ENCODE assay signal across 8 mouse cellular contexts in genomic region chr8:60859605-60860004, GRCm38 (mm10). TPM values are rescaled to one million over a fixed set of nuclear protein-coding genes. Genes with fewer than 3 reads are reported as not detected.
A peak's percentile ranks its signal among the peaks of the same experiment; 100 is the strongest.
DNase-seq lines count a peak whose midpoint lies in the region; ATAC-seq and TF ChIP-seq lines count a peak whose summit lies in the region.

No protein-coding gene starts in this region.

- H3K36me3 ChIP-seq in heart, embryonic 14.5 days (ENCODE audit: control insufficient read depth, insufficient read depth, low read length), result no peaks in the 10 kb centered on the region
- no peaks in the 10 kb centered on the region for H3K36me3 ChIP-seq in G1E (replicated peaks)
- H3K36me3 ChIP-seq in liver, embryonic 16.5 days (ENCODE audit: control insufficient read depth, insufficient read depth), result no peaks in the 10 kb centered on the region

- no peak overlapping the region; a peak in 1 of 4 replicates for H3K27ac ChIP-seq in heart, embryonic 14.5 days (replicated peaks in 1 of 2; ENCODE audit: control insufficient read depth in 1 of 2, insufficient read depth in 1 of 2, low read depth in 2 of 2, low read length in 2 of 2)
- peak overlapping the region; percentile 96 for H3K27ac ChIP-seq in liver, embryonic 16.5 days (ENCODE audit: low read length)

- WGBS in heart, embryonic 14.5 days, result 41% methylated on average over 9 of the region's 9 CpGs
- 20% methylated on average over 9 of the region's 9 CpGs for WGBS in liver, embryonic 16.5 days (ENCODE audit: insufficient replicate concordance)

- TF ChIP-seq CTCF in G1E (IDR thresholded peaks at IDR 0.05; ENCODE audit: low read depth, low read length), result no peak

- no peaks in the 10 kb centered on the region for H3K27me3 ChIP-seq in heart, embryonic 14.5 days (ENCODE audit: control insufficient read depth, insufficient read depth, low read length)
- no peaks in the 10 kb centered on the region for H3K27me3 ChIP-seq in G1E (ENCODE audit: insufficient read depth, low read length)
- no peaks in the 10 kb centered on the region for H3K27me3 ChIP-seq in liver, embryonic 16.5 days (ENCODE audit: control insufficient read depth, insufficient read depth, low read depth, low read length)

- no peak overlapping the region for H3K9ac ChIP-seq in heart, embryonic 14.5 days (ENCODE audit: low read length)
- H3K9ac ChIP-seq in liver, embryonic 16.5 days (ENCODE audit: low read depth, low read length), result peak overlapping the region; percentile 13; the same call in 1 of the 2 replicates

- no peak overlapping the region for H3K4me3 ChIP-seq in heart, embryonic 14.5 days (ENCODE audit: control insufficient read depth in 1 of 2, insufficient read depth in 1 of 2, low read depth in 1 of 2, low read length in 2 of 2)
- peak overlapping the region; percentile 61; the same call in 1 of the 2 replicates for H3K4me3 ChIP-seq in G1E (ENCODE audit: low read depth, low read length)
- no peak overlapping the region for H3K4me3 ChIP-seq in liver, embryonic 16.5 days (ENCODE audit: low read depth, low read length)

- H3K9me3 ChIP-seq in heart, embryonic 14.5 days (ENCODE audit: control insufficient read depth, low read length), result no peaks in the 10 kb centered on the region
- no peaks in the 10 kb centered on the region for H3K9me3 ChIP-seq in G1E (replicated peaks)
- no peaks in the 10 kb centered on the region for H3K9me3 ChIP-seq in liver, embryonic 16.5 days (replicated peaks; ENCODE audit: control insufficient read depth, low read length)

- H3K4me1 ChIP-seq in heart, embryonic 14.5 days (ENCODE audit: control insufficient read depth in 2 of 2, insufficient read depth in 2 of 2, low read length in 2 of 2), result peaks cover 0 to 2% of the 10 kb centered on the region in 2 experiments; a peak in 2 of 4 replicates
- H3K4me1 ChIP-seq in G1E (ENCODE audit: insufficient read depth, low read depth, low read length), result peaks cover 37% of the 10 kb centered on the region
- H3K4me1 ChIP-seq in liver, embryonic 16.5 days (ENCODE audit: control insufficient read depth, low read depth, low read length), result peaks cover 14% of the 10 kb centered on the region

- intact Hi-C loops in heart, postnatal 36 days (cut with DNase I), result no loop called here

- DNase-seq in heart, postnatal 36 days, result no peak
- peak; percentile 71 for DNase-seq in G1E (ENCODE audit: low spot score)
- DNase-seq in thymus, postnatal 14 days, result no peak
- no peak for DNase-seq in cerebellum, adult 11 months
- no peak for DNase-seq in cerebellum, adult 9-11 months

- H3K4me2 ChIP-seq in heart, embryonic 14.5 days (ENCODE audit: low read length), result no peak overlapping the region
- peak overlapping the region; percentile 42 for H3K4me2 ChIP-seq in liver, embryonic 16.5 days (ENCODE audit: low read depth, low read length)

- ATAC-seq in heart, embryonic 14.5 days (ENCODE audit: insufficient number of reproducible peaks, insufficient read depth, low FRiP score, low read depth), result peak; percentile 54; the same call in 1 of the 2 replicates
- ATAC-seq in G1E (ENCODE audit: extremely low read depth, insufficient number of reproducible peaks, low FRiP score, poor library complexity, severe bottlenecking), result peak; percentile 99
- peak; percentile 99 for ATAC-seq in erythroblast, adult 5-6 weeks (replicated peaks; ENCODE audit: low FRiP score, poor library complexity, severe bottlenecking)
- ATAC-seq in liver, embryonic 16.5 days (ENCODE audit: low read depth), result peak; percentile 94

RNA-seq across cellular contexts. Expression of gene Hpf1, which starts 30.6 kb away (rescaled TPM):
- polyA plus RNA-seq in heart, embryonic 14.5 days (2014; fragmentation: Nextera tagmentation; extraction: Ambion mirVana), result 51.2 and 55.5 TPM in 2 replicates
- total RNA-seq in heart, postnatal 36 days (2021), result 10 to 100 TPM; 15.3 to 17.0 TPM
- total RNA-seq in G1E (2014; fragmentation: Nextera tagmentation) (143 and 180 TPM in 2 replicates), G1E (2017) (106 and 125 TPM in 2 replicates)
- 7.3 and 9.8 TPM in 2 replicates for polyA plus RNA-seq in G1E (2012)
- 29.8 and 56.4 TPM in 2 replicates for total RNA-seq in erythroblast, adult 5-6 weeks (2015; ENCODE audit: low replicate concordance)
- total RNA-seq in erythroblast, adult 5-6 weeks (2017; ENCODE audit: low replicate concordance), result 30.4 and 35.1 TPM in 2 replicates
- polyA plus RNA-seq in liver, embryonic 16.5 days (2015; fragmentation: Nextera tagmentation; extraction: Ambion mirVana), result 56.7 and 66.6 TPM in 2 replicates
